Mouse (Mus musculus): ENCODE results near the gene Smpd3.

Gene Smpd3

DNA sequence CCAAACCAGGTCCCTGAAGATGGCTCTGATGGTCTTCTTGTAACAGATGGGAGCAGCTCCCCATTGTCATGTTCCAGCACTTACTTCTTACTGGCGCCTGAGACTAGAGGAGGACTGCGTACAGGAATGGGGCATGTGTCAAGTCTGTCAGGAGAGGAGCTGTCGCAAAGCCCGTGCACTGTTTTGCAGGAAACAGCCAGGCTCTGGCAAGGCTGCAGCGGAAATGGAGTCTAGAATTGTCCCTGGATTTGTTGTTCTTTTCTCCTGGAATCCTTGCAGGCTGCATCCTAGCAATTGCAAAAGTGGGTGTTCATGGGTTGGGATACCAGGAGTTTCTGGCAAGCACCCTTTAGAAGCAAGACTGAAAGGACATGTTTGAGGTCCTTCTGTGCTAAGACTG is 39.5 kb downstream of the Smpd3 start:
- DNase-seq (ENCODE audit: extremely low read depth, insufficient read length, low spot score): no peak

DNA sequence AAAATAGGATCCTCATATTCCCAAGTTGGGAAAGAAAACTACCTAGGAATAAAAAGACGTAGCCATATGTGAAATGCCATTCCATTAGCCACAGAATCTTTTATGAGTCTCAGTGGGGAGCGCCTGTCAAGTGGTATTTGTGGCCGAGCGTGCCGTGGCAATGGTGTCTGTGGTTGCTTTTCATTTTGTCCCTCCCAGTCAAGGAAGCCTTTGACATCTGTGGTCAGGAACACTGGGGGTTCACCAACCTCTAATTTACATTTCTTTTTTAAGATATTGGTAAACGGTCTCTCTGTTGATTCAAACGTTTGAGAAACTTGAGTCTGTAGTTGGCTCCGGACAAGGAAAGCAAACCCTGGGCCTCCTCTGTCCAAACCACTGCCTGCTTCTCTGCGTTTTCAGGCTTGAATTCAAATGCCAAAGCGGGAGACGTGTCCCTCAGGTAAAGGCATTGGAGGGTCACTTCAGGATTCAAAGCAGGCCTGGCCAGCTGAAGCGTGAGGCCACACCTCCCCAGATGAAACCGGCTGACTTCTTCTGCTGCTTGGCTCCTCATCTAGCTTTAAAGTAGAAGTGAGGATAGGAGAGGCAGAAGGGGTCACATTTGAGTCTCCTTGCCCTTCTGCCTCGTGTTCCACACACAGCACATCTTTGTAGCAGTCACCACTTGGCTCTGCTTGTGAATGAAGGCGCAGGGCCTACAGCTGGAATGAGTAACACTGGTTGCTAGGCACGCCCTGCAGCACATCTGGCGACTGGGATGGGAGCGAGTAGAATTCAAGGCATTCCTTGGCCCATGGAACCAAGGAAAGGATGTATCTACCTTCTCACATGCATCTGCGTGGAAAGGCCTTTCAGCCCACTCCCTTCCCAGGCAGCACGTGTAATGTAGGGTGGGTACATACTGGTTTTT is 45.0 kb downstream of the Smpd3 start:
- DNase-seq (ENCODE audit: extremely low read depth, insufficient read length, low spot score): peak; percentile 34

DNA sequence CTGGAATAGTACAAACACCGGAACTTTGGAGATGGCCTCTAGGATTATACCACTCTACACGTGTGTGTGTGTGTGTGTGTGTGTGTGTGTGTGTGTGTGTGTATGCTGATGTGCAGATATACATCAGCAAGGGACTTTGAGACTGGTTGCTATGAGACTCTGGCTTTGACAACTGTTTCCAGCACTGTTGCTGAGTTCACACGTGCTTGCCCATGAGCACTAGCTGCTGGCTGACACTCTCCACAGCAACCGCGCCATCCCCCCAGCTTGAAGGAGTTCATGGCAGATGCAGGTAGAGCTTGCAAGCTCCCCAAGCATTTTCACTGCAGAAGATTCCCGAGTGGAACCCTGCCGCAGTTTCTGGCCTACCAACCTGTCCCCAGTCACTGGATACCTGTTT is 48.3 kb downstream of the Smpd3 start:
- no peak for DNase-seq (ENCODE audit: extremely low read depth, insufficient read length, low spot score)

DNA sequence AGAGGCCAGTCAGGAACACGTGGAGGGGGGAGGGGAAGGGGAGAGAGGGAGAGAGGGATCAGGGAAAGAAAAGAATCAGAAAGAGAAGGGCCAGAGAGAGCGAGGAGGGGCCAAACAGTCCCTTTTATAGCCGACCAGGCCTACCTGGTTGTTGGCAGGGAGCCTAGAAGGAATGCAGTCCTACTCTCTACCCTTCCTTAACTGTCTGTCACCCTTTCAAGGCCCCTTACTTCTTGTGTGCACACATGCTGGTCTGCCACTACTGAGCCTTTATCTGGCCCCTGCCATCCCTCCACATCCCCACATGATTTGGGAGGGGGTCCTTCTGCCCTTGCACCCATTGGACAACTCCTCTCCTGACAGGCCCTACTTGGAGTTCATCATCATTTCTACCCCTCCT is 49.1 kb downstream of the Smpd3 start:
- no peak for DNase-seq (ENCODE audit: extremely low read depth, insufficient read length, low spot score)

DNA sequence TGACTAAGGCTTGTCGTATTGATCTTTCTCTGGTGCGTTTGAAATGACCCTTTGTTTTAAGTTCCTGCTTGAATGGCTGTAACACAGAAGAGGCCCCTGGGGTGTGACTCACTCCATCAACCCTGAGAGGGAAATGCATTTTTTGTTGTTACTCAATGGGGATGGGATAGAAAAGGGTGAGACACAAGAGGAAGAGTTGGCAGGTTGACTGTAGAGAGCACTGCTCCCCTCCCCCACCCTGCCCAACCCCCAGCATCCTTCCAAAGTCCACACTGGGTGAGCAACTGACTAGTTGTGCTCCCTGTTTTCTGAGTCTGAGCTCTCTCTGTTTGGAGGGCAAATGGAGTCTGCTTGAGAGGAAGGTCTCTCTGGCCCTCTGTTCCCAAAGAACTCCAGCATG is 50.3 kb downstream of the Smpd3 start:
- no peak for DNase-seq (ENCODE audit: extremely low read depth, insufficient read length, low spot score)

DNA sequence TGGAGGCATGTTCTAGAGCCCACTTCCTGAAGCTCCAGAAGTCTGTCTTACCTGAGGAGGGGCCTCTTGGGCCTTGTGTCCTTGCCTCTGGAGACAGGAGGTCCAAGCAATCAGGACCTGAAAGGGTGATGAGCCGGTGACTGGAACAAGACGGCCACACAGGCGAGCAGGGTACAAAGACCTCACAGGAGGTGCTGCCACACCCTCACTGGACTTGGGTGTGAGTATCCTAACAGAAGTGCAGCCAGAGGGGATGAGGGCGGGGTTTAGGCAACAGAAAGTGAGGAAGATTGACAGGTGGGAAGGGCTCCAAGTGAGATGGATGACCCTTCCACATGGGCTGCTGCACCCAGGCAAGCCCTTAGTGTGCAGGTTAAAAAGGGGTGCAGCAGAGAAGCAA is 56.9 kb downstream of the Smpd3 start:
- DNase-seq (ENCODE audit: extremely low read depth, insufficient read length, low spot score): no peak

DNA sequence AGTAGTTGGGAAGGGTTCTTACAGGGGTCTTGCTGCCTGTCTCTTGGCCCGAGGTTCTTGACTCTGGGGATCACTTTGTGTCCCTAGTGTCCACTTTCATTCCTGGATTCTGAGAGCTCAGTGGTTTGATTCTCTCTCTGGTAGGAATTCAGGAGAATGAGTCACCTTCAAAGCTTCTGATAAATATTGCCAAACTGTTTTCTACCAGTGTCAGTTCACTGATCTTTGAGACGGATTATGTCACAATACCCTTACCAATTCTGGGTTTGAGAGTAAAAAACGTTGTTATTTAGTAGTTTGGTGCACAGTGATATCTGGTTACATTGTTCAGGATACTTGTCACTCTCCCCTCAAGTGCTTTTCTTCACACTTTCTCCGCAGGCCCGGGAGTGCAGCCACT is 57.6 kb downstream of the Smpd3 start:
- no peak for DNase-seq (ENCODE audit: extremely low read depth, insufficient read length, low spot score)

DNA sequence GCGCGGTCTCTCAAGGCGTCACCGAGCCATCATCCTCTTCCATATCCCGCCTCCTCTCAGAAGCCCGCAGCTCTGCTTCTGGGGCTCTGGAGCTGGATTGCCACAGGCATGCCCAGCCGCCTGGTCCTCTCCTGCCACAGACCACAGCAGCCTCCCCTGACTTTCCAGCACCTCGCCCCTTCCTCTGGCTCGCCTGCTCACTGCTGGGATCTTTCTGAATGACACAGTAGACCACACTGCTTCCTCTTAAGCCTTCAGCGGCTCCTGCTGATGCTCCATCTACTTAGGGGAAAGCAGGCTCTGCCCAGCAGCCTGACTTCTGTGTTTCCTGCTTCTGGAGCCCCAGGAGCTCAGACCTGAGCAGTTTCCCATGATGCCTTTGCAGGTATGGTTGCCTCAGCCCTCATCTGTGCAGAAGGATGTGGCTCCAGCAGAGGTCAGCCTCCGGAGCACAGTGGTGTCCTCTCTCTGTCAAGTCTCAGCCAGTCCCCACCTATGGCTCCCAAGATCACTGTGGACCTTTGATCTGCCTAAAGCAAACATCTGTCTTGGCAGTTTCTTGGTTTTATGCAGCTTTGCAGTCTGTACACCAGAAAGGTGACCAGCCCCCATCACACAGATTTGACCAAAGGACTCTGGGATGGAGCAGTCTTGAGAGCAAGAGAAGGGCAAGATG is 59.3 kb downstream of the Smpd3 start:
- DNase-seq (ENCODE audit: extremely low read depth, insufficient read length, low spot score): no peak

DNA sequence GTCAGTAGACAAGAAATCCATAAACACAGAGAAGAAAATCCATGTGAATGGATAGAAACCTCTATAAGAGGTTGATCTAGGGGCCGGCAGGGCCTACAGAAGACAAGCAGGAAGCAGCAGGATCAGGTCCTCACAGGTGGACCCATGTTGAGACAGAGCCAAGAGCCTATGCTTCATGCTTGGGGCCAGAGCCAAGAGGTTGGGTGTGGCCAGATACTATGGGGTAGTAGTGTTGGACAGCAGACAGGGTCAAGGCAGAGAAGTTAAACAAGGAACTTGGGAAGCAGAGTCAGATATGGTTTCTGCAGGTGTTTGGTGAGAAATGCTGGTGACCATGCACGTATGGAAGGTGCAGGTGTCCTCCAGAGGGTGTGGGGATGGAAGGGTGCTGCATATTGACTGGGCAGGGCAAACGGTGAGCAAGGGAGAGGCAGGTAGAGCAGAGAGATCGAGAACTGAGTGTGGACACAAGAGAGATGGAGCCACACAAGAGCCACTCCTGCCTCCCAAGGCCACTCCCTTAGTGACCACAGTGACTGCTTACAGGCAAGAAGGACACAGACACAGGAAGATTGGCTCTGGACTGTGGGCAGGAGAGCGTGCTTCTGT is 61.0 kb downstream of the Smpd3 start:
- DNase-seq (ENCODE audit: extremely low read depth, insufficient read length, low spot score): no peak

DNA sequence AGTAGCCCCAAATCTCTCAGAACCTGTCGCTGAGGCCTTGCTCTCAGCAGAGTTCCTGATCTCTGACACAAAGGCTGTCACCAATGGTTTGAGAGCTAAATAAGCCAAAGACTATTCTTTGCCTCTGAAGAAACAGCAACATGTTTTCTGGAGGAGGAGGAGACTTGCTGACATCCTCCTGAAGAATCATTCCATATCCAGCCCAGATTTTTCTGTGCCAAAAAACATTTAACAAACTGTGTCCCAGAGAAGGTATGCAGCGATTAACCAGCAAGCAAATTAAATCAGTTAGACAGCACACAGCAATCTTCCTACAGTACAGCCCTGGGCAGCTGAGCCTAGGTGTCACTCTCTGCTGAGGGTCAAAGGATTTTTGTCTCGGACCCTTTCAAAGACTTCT is 64.3 kb downstream of the Smpd3 start:
- no peak for DNase-seq (ENCODE audit: extremely low read depth, insufficient read length, low spot score)

DNA sequence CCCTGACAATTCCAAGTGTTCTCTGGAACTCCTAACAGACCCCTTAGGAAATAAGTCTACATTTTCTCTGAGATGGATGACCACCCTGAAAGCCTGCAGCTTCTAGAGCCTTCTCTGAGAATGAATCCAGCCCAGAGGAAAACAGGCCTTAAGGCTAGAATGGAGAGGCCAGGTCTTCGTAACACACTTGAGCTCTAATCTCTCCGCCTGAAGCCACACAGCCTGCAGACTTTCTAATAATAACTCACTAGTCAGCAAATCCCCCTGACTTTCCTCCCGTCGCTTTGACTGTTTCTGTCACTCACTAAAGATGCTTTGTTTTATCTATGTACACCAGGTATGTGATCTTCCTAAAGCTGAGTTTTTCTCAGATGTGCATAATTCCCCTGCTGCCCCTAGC is 66.4 kb downstream of the Smpd3 start:
- DNase-seq (ENCODE audit: extremely low read depth, insufficient read length, low spot score): no peak

DNA sequence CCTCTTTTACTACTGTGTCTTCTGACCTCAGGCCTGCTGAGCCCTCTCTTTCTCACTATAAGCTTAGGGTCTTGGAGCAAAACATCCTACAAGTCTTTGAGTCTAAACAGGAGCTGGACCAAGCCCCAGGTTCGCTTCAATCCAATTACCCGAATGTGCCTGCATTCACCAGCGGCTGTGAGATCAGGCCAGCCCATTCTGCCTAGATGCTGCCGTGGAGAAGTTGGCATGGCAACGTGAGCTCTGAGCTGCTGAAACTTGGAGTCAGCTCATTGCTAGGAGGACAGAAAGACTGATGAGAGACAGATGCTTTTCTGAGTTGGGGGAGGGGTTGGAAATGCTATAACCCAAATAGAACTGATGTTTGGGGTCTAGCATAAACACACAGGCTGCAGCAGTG is 67.0 kb downstream of the Smpd3 start:
- DNase-seq (ENCODE audit: extremely low read depth, insufficient read length, low spot score): no peak

DNA sequence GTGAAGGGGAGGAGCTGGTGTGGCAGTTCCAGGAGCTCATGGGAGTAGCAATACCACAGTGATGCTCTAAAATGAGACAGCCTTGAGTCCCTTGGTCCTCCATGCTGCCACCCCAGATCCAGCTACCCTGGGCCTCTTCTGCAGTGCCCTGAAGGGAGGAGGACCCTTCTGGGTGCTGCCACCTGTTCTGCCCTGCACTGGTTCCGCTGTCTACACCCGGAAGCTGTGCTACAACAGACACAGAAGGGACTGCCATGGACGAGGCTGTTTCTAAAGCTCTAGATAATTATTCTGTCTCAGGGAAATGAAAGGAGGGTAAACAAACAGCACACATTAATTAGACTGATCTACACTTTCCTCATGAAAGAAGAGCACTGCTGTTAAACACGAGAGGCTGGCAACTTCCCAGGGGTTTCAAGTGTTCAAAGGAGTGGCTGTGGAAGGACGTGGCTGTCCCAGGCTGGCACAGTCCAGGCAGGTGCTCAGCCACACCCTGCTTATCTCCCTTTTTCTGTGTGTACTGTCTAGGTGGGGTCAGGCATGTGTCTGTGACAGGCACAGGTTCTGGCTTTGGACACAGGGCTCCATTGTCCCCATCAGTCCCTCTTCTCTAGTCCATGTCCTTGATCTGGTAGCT is 69.0 kb downstream of the Smpd3 start:
- DNase-seq (ENCODE audit: extremely low read depth, insufficient read length, low spot score): no peak

DNA sequence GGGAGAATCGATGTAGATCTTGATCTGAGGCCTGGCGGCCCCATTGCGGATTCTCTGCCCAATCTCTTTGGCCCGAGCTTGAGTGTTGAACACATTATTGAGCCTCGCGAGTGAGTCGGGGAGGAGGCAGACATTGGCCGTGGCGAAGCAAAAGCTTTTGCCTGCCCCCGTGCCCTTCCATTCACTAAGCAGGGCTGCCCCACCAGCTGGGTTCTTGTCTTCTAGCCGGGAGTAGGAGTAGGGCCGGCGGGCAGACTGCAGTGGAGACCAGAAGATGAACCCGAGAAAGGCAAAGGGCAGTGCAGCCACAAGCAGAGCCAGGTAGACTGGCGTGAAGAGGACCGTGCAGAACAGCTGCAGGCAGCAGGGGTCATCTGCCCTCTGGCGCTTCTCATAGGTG is 72.4 kb downstream of the Smpd3 start:
- DNase-seq (ENCODE audit: extremely low read depth, insufficient read length, low spot score): no peak

DNA sequence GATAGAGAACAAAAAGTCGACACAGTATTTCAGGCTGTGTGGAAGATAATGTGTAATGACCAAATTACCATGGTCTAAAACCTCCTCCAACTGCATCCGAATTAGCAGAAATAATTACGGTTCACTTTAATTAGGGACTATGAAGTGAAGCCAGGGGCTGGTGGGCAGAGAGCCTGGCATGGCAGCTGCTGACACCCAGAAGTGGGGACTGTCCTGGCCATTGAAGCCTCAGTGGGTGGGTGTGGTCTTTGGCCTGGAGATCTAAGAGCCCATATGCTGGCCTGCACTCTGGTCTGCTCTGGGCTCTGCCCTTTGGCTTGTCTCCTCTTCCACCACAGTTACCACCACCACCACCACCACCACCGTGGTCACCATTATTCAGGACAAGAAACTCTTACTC is 73.9 kb downstream of the Smpd3 start:
- no peak for DNase-seq (ENCODE audit: extremely low read depth, insufficient read length, low spot score)

DNA sequence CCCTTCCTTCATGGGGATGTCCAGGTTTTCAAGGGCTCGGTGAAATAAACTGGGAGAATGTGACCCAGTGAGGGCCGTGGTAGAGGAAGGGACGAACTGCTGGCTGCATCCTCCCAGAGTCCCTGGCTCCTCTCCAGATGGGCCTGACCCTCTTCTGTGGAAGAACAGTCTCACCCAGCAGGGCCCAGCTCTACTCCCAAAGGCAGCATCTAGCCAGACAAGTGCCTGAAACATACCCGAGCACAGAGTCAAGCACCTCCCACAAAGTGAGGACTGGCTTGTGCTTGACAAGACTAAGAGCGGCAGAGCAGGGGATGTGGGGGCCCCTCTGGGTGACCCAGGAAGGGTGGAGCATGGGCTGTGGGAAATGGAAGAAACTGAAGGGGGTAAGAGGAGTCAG is 75.4 kb downstream of the Smpd3 start:
- DNase-seq (ENCODE audit: extremely low read depth, insufficient read length, low spot score): no peak

DNA sequence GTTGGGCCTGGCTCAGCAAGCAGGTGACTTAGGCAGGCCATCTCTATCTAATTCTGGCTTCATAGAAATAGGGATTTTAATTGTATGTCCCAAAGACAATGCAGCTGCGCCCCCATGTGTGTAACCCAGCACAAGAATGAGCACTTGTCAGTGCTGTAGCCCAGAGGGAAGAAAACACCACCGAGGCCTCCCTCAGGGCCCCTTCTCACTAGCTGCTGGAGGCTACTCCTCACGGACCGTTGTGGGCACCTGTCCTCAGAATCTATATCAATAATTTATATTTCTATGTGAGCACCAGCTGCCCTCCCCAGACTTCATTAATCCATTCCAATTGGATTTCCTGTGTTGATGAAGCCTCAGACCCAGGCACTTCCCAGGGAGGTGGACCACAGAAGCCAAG is 76.9 kb downstream of the Smpd3 start:
- DNase-seq (ENCODE audit: extremely low read depth, insufficient read length, low spot score): no peak

DNA sequence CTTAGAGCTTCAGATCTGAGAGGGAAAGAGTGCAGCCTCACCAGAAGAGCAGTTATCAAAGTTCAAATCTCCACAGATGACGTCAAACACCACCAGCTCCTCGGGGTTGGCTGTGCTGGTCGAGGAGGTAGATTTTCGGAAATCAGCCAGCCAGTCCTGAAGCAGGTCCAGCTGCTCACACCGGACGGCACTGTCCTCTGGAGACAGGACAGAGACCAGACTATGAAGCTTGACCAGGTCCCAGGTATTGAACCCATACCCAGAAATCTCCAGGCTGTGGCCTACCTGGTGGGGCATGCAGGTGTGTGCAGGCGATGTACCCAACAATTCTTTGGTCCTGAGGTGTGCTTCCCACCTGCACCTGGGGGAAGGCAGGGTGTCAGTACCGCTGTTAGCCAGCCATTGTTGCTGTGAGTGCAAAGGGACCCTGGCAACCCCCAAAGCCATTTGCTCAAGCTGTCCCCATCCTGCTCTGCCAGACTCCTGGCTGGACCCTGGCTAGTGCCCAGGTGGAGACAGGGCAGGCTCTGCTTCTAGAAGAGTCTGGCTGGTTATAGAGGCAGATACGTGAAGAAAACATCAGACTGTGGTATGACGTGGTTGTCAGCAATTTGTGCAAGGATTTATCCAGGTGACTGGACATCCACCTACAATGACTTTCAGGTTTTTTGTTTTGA is 78.1 kb downstream of the Smpd3 start:
- DNase-seq (ENCODE audit: extremely low read depth, insufficient read length, low spot score): no peak

DNA sequence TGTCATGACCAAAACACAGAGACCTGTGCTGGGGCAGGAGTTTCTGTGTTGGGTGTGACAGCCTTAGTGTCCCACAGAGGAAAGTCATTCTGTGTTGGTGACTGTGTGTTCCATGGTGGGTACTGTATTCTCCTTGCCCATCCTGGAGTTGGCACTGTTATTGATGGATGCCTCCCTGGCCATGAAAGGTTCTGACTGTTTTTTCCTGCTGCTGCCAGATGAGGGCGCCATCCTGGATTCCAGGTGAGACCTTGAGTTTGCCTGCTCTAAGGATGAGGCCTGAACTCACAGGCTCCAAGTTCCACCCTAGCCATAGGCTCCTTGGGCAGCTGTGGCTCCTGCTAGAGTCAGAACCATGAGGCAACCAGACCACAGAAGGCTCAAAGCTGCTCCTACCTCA is 79.6 kb downstream of the Smpd3 start:
- DNase-seq (ENCODE audit: extremely low read depth, insufficient read length, low spot score): no peak

DNA sequence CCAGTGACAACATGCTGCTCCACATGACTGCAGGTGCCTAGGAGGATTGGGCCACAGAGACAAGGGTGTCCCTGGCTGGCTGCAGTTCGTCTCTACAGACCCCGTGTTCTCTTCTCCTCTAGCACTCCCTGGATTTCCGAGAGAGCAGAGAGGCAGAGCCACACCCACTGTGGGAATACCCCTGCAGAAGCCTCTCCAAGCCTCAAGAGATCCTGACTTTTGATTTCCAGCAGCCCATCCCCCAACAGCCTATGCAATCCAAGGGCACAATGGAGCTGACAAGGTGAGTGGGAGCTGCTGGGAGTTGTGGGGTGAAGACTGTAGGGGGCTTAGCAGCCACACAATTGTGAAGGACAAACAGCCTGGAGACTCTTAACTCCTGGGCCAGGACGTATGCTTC is 87.6 kb downstream of the Smpd3 start:
- DNase-seq (ENCODE audit: extremely low read depth, insufficient read length, low spot score): no peak

DNA sequence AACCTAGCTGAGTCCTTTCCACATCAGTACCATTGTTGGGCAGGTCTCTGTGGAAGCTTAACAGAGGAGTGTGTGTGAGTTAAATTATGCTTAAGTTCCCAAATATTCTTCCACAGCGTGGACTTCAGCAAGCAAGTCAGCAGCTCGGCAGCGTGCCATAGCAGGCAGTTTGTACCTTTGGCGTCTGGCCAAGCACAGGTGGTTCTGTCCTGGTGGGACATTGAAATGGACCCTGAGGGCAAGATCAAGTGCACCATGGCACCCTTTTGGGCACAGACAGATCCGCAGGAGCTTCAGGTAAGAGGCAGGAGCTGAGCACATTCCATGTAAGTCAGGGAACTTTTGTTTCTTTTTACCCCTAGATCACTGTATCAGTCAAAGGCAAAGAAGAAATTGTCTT is 100.7 kb downstream of the Smpd3 start:
- no peak for DNase-seq (ENCODE audit: extremely low read depth, insufficient read length, low spot score)

All from 3134 (cell line).